Comparison of ENCODE assay signal across 38 mouse cellular contexts in the genomic region with DNA sequence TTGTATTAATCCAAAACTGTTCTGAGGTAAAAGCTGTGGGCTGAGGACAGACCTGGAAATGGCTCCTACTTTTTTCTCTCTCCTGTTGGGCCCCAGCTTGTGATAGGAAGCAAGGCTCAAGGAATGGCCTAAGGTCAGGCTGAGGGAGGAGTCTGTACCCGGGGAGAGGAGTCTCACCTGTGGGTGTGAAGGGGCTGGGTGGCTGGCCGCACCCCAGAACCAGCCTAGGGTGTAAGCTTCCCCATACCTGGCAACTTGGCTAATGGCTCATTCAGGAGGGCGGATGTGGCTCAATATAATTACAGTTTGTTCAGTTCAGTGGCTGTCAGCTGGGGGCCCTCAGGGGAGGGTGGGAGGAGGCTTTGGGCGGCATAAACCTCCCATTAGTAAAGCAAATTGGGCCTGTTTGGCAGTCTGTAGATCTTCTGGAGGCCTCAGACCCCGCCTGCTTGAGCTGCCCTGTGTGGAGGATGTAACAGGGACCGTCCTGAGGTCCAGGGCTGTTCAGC. TPM values are rescaled to one million over a fixed set of nuclear protein-coding genes. Genes with fewer than 3 reads are reported as not detected.
A peak's percentile ranks its signal among the peaks of the same experiment; 100 is the strongest.
DNase-seq lines count a peak whose midpoint lies in the region; ATAC-seq and TF ChIP-seq lines count a peak whose summit lies in the region.
"Had no signal": no experiment of that assay in that cellular context is flagged by ENCODE, and none has a peak within 500 bp of the region (broad histone marks: within the 10 kb centered on the region; RNA-seq: fewer than 3 reads in every experiment).

No protein-coding gene starts in this region.

- H3K4me3 ChIP-seq in ES-E14 (ENCODE audit: insufficient read depth in 1 of 2, low read depth in 1 of 2, low read length in 2 of 2, poor library complexity in 1 of 2, severe bottlenecking in 1 of 2) = no peak overlapping the region
- no peak overlapping the region for H3K4me3 ChIP-seq in bone marrow, adult 2 months (replicated peaks; ENCODE audit: control insufficient read depth, low read depth, low read length)
- no peak overlapping the region for H3K4me3 ChIP-seq in stomach, embryonic 16.5 days (replicated peaks; ENCODE audit: low read length)
- H3K4me3 ChIP-seq: embryonic facial prominence, embryonic 12.5 days; forebrain, embryonic 12.5 days; hindbrain, embryonic 12.5 days had no signal

- no peaks in the 10 kb centered on the region for H3K27me3 ChIP-seq in stomach, embryonic 16.5 days (ENCODE audit: control insufficient read depth, insufficient read depth, low read length)
- H3K27me3 ChIP-seq: embryonic facial prominence, embryonic 12.5 days; forebrain, embryonic 12.5 days; hindbrain, embryonic 12.5 days had no signal

- H3K4me1 ChIP-seq in ES-E14 (ENCODE audit: control insufficient read depth in 2 of 2, insufficient read depth in 2 of 2, low read length in 2 of 2, poor library complexity in 1 of 2) = peaks cover 0 to 6% of the 10 kb centered on the region in 2 experiments; a peak in 2 of 4 replicates
- no peaks in the 10 kb centered on the region for H3K4me1 ChIP-seq in bone marrow, adult 2 months (ENCODE audit: control insufficient read depth, insufficient read depth, low read length)
- H3K4me1 ChIP-seq in stomach, embryonic 16.5 days (ENCODE audit: control insufficient read depth, insufficient read depth, low read length) = no peaks in the 10 kb centered on the region
- H3K4me1 ChIP-seq: embryonic facial prominence, embryonic 12.5 days; forebrain, embryonic 12.5 days; hindbrain, embryonic 12.5 days had no signal

- peak overlapping the region; percentile 19; the same call in 1 of the 2 replicates for H3K27ac ChIP-seq in ES-E14 (ENCODE audit: insufficient read depth, low read depth, low read length, poor library complexity, severe bottlenecking)
- H3K27ac ChIP-seq in bone marrow, adult 2 months (ENCODE audit: control insufficient read depth, insufficient read depth, low read depth, low read length, poor library complexity) = peak overlapping the region; percentile 29
- peak overlapping the region; percentile 46; the same call in 1 of the 2 replicates for H3K27ac ChIP-seq in stomach, embryonic 16.5 days (ENCODE audit: low read length)
- H3K27ac ChIP-seq: embryonic facial prominence, embryonic 12.5 days; forebrain, embryonic 12.5 days; hindbrain, embryonic 12.5 days; kidney, postnatal 0 days; liver, embryonic 14.5 days; macrophage had no signal

- no peaks in the 10 kb centered on the region for H3K36me3 ChIP-seq in ES-E14 (ENCODE audit: control insufficient read depth, insufficient read depth, low read length, poor library complexity, severe bottlenecking)
- no peaks in the 10 kb centered on the region for H3K36me3 ChIP-seq in stomach, embryonic 16.5 days (ENCODE audit: control insufficient read depth, insufficient read depth, low read length)
- H3K36me3 ChIP-seq: embryonic facial prominence, embryonic 12.5 days; forebrain, embryonic 12.5 days; G1E; hindbrain, embryonic 12.5 days had no signal

- in situ Hi-C loops in ES-E14 (cut with MboI; ENCODE audit: low sequenced_read_pairs in 2 of 2, unreplicated experiment in 2 of 2) = no loop called here

- no peak overlapping the region for H3K4me2 ChIP-seq in stomach, embryonic 16.5 days (ENCODE audit: low read depth, low read length)
- H3K4me2 ChIP-seq: embryonic facial prominence, embryonic 12.5 days; forebrain, embryonic 12.5 days; hindbrain, embryonic 12.5 days had no signal

- ATAC-seq in stomach, embryonic 16.5 days (ENCODE audit: insufficient read depth, low FRiP score) = peak; percentile 82
- ATAC-seq: forebrain, postnatal 0 days had no signal

- no peak overlapping the region; the same call in 1 of the 2 replicates for H3K9ac ChIP-seq in ES-E14 (ENCODE audit: insufficient read depth, low read depth, low read length, poor library complexity, severe bottlenecking)
- H3K9ac ChIP-seq in stomach, embryonic 16.5 days (ENCODE audit: low read length) = no peak overlapping the region
- H3K9ac ChIP-seq: embryonic facial prominence, embryonic 12.5 days; forebrain, embryonic 12.5 days; forebrain, postnatal 0 days; hindbrain, embryonic 12.5 days; liver, embryonic 14.5 days had no signal

- no peak for TF ChIP-seq POLR2A in bone marrow, adult 2 months (IDR thresholded peaks at IDR 0.05; ENCODE audit: borderline replicate concordance, control insufficient read depth, low read depth, low read length)

- no peak for TF ChIP-seq CTCF in bone marrow, adult 2 months (IDR thresholded peaks at IDR 0.05; ENCODE audit: control insufficient read depth, insufficient read depth, low read length)

- H3K9me3 ChIP-seq in ES-E14 (ENCODE audit: control insufficient read depth, insufficient read depth, low read depth, low read length) = no peaks in the 10 kb centered on the region
- no peaks in the 10 kb centered on the region; the same call in 1 of the 2 replicates for H3K9me3 ChIP-seq in stomach, embryonic 16.5 days (replicated peaks; ENCODE audit: control insufficient read depth, low read length)
- H3K9me3 ChIP-seq: embryonic facial prominence, embryonic 12.5 days; G1E had no signal

- no peak for DNase-seq in ES-E14 (ENCODE audit: low read depth, low spot score)
- DNase-seq in large intestine, adult 2 months (ENCODE audit: low read depth, low spot score) = peak; percentile 31
- DNase-seq in frontal cortex, adult 2 months (ENCODE audit: extremely low spot score in 1 of 2, low spot score in 1 of 2) = no peak
- DNase-seq in layer of hippocampus, adult 11-12 months (ENCODE audit: low spot score) = no peak
- DNase-seq in thymus, postnatal 14 days = no peak
- DNase-seq: adrenal gland, postnatal 10 days; cerebellum, adult 11 months; cerebellum, adult 9-10 months; cerebellum, postnatal 36 days; forebrain, postnatal 0 days; gastrocnemius, postnatal 10 days; heart, postnatal 36 days; kidney, adult 18-20 months; kidney, postnatal 4 days; liver; lung, adult 2 months; lung, postnatal 10 days; midbrain, embryonic 14.5 days; right cerebral cortex, postnatal 25 days had no signal

- WGBS in bone marrow, adult 2 months = 46% methylated on average over 6 of the region's 6 CpGs
- WGBS in large intestine, adult 2 months = 30% methylated on average over 6 of the region's 6 CpGs
- 59% methylated on average over 6 of the region's 6 CpGs for WGBS in stomach, embryonic 16.5 days

TF ChIP-seq in ES-E14, 5 proteins besides CTCF, POLR2A, EP300 and RAD21:
- no peak for TF ChIP-seq ZNF384 (IDR thresholded peaks at IDR 0.05; ENCODE audit: low read depth, low read length)

RNA-seq across cellular contexts. Expression of gene Myl10, which starts 14.1 kb away (rescaled TPM):
- total RNA-seq in ES-E14 (2012; rRNA removed) = not detected in 2 replicates
- 1.7 TPM in 1 of 2 replicates, not detected in the other for polyA plus RNA-seq in bone marrow, adult 2 months (2011; ENCODE audit: insufficient read depth, insufficient read length, low replicate concordance, missing spikeins)
- not detected in 2 replicates for polyA plus RNA-seq in large intestine, adult 2 months (2012; rRNA removed)
- 0.36 TPM in 1 of 2 replicates, not detected in the other for polyA plus RNA-seq in stomach, embryonic 16.5 days (2015; fragmentation: Nextera tagmentation; extraction: Ambion mirVana)
- polyA plus RNA-seq in frontal cortex, adult 2 months (2012; rRNA removed) = not detected in 2 replicates
- total RNA-seq: adrenal gland, postnatal 10 days; CH12.LX; forebrain, postnatal 0 days; G1E; granulocyte monocyte progenitor cell, adult 5-6 weeks; heart, postnatal 36 days; layer of hippocampus, postnatal 10 days; left cerebral cortex, adult 18-20 months; left cerebral cortex, postnatal 14 days; monocyte, adult 5-6 weeks had no signal
- polyA plus RNA-seq: embryonic facial prominence, embryonic 12.5 days; forebrain, embryonic 12.5 days; forebrain, postnatal 0 days; G1E; heart, embryonic 14.5 days; hindbrain, embryonic 12.5 days; kidney, postnatal 0 days; limb, embryonic 11.5 days; liver, embryonic 14.5 days; lung, adult 2 months; macrophage; midbrain, embryonic 14.5 days; neural tube, embryonic 14.5 days; spleen, adult 2 months had no signal
